Comparison of ENCODE assay signal across 8 mouse cellular contexts in genomic region chr9:123845120-123845519, GRCm38 (mm10). TPM values are rescaled to one million over a fixed set of nuclear protein-coding genes. Genes with fewer than 3 reads are reported as not detected.
A peak's percentile ranks its signal among the peaks of the same experiment; 100 is the strongest.
DNase-seq lines count a peak whose midpoint lies in the region; ATAC-seq and TF ChIP-seq lines count a peak whose summit lies in the region.

No protein-coding gene starts in this region.

- WGBS in liver, postnatal 0 days (ENCODE audit: insufficient replicate concordance): 40% methylated on average over 3 of the region's 3 CpGs
- 80% methylated on average over 3 of the region's 3 CpGs for WGBS in midbrain, embryonic 11.5 days
- WGBS in hindbrain, embryonic 13.5 days: 89% methylated on average over 3 of the region's 3 CpGs

- ATAC-seq in liver, postnatal 0 days: peak; percentile 74
- ATAC-seq in midbrain, embryonic 11.5 days (ENCODE audit: low FRiP score): no peak
- no peak for ATAC-seq in hindbrain, embryonic 13.5 days (ENCODE audit: low FRiP score)

- no peaks in the 10 kb centered on the region for H3K27me3 ChIP-seq in liver, postnatal 0 days (ENCODE audit: insufficient read depth, low read length)
- H3K27me3 ChIP-seq in midbrain, embryonic 11.5 days (ENCODE audit: control insufficient read depth, insufficient read depth, low read length): no peaks in the 10 kb centered on the region
- no peaks in the 10 kb centered on the region for H3K27me3 ChIP-seq in hindbrain, embryonic 13.5 days

- no peak overlapping the region for H3K4me2 ChIP-seq in liver, postnatal 0 days (ENCODE audit: low read depth, low read length)
- no peak overlapping the region for H3K4me2 ChIP-seq in midbrain, embryonic 11.5 days
- H3K4me2 ChIP-seq in hindbrain, embryonic 13.5 days: no peak overlapping the region

- no peak overlapping the region for H3K4me3 ChIP-seq in liver, postnatal 0 days (ENCODE audit: low read depth, low read length)
- no peak overlapping the region for H3K4me3 ChIP-seq in midbrain, embryonic 11.5 days (ENCODE audit: low read depth, low read length)
- no peak overlapping the region for H3K4me3 ChIP-seq in hindbrain, embryonic 13.5 days

- H3K27ac ChIP-seq in liver, postnatal 0 days (ENCODE audit: low read depth): peak overlapping the region; percentile 37; the same call in 1 of the 2 replicates
- H3K27ac ChIP-seq in midbrain, embryonic 11.5 days (ENCODE audit: low read depth, low read length): no peak overlapping the region
- H3K27ac ChIP-seq in hindbrain, embryonic 13.5 days: no peak overlapping the region

- H3K9me3 ChIP-seq in liver, postnatal 0 days (ENCODE audit: low read length): no peaks in the 10 kb centered on the region
- H3K9me3 ChIP-seq in midbrain, embryonic 11.5 days (ENCODE audit: control insufficient read depth, low read length): no peaks in the 10 kb centered on the region
- H3K9me3 ChIP-seq in hindbrain, embryonic 13.5 days: no peaks in the 10 kb centered on the region

- H3K36me3 ChIP-seq in liver, postnatal 0 days (replicated peaks; ENCODE audit: insufficient read depth, low read length): peaks cover 14% of the 10 kb centered on the region
- H3K36me3 ChIP-seq in midbrain, embryonic 11.5 days (ENCODE audit: control insufficient read depth, insufficient read depth, low read length): no peaks in the 10 kb centered on the region; the same call in 1 of the 2 replicates
- peaks cover 6% of the 10 kb centered on the region for H3K36me3 ChIP-seq in hindbrain, embryonic 13.5 days

- peak; percentile 77 for DNase-seq in gastrocnemius, adult 18-20 months (ENCODE audit: low spot score)
- no peak for DNase-seq in gastrocnemius, postnatal 4 days (ENCODE audit: low spot score in 2 of 2)
- peak; percentile 12 for DNase-seq in R1 (ENCODE audit: low read depth, low spot score)
- DNase-seq in heart, adult 18-20 months: peak; percentile 61 to 81
- peak; percentile 24 for DNase-seq in liver, postnatal 0 days
- no peak for DNase-seq in midbrain, embryonic 11.5 days (ENCODE audit: low spot score, missing footprints)
- DNase-seq in frontal cortex, postnatal 10 days (ENCODE audit: low spot score in 2 of 2): no peak

- H3K9ac ChIP-seq in liver, postnatal 0 days (replicated peaks): no peak overlapping the region
- no peak overlapping the region for H3K9ac ChIP-seq in midbrain, embryonic 11.5 days (ENCODE audit: low read length)
- H3K9ac ChIP-seq in hindbrain, embryonic 13.5 days: no peak overlapping the region

- H3K4me1 ChIP-seq in liver, postnatal 0 days (ENCODE audit: insufficient read depth): peaks cover 27% of the 10 kb centered on the region
- peaks cover 2% of the 10 kb centered on the region; the same call in 1 of the 2 replicates for H3K4me1 ChIP-seq in midbrain, embryonic 11.5 days (ENCODE audit: control insufficient read depth, insufficient read depth, low read length)
- 0 out of 2 replicates have a peak, but pooled peaks cover 6% of the 10 kb centered on the region for H3K4me1 ChIP-seq in hindbrain, embryonic 13.5 days (replicated peaks)

- peak; percentile 43 for TF ChIP-seq CTCF in liver, postnatal 0 days (IDR thresholded peaks at IDR 0.05; ENCODE audit: low read depth)

- TF ChIP-seq EP300 in liver, postnatal 0 days (IDR thresholded peaks at IDR 0.05; ENCODE audit: low read depth): no peak

RNA-seq across cellular contexts. Expression of gene Fyco1, which starts 6.6 kb away (rescaled TPM):
- 100 to 1,000 TPM; 179 to 183 TPM for total RNA-seq in gastrocnemius, adult 18-20 months (2021)
- total RNA-seq in gastrocnemius, postnatal 4 days (2021): 100 to 1,000 TPM; 130 to 141 TPM
- 100 to 1,000 TPM; 257 TPM for total RNA-seq in heart, adult 18-20 months (2021)
- polyA plus RNA-seq in liver, postnatal 0 days (2015; fragmentation: Nextera tagmentation; extraction: Ambion mirVana): 3.3 and 4.3 TPM in 2 replicates
- polyA plus RNA-seq in midbrain, embryonic 11.5 days (2014; fragmentation: Nextera tagmentation; extraction: Ambion mirVana): 6.7 and 7.8 TPM in 2 replicates
- 11.7 and 12.0 TPM in 2 replicates for polyA plus RNA-seq in hindbrain, embryonic 13.5 days (2015; fragmentation: Nextera tagmentation; extraction: Ambion mirVana)

RNA-seq across cellular contexts. Expression of gene Xcr1, which starts 16.7 kb away (rescaled TPM):
- not detected for total RNA-seq in gastrocnemius, adult 18-20 months (2021)
- not detected for total RNA-seq in gastrocnemius, postnatal 4 days (2021)
- under 1 TPM in 1 of 2 experiments, not detected in 1; 0.13 TPM for total RNA-seq in heart, adult 18-20 months (2021)
- 0.11 TPM in 2 replicates for polyA plus RNA-seq in liver, postnatal 0 days (2015; fragmentation: Nextera tagmentation; extraction: Ambion mirVana)
- not detected in 2 replicates for polyA plus RNA-seq in midbrain, embryonic 11.5 days (2014; fragmentation: Nextera tagmentation; extraction: Ambion mirVana)
- 0.08 and 0.17 TPM in 2 replicates for polyA plus RNA-seq in hindbrain, embryonic 13.5 days (2015; fragmentation: Nextera tagmentation; extraction: Ambion mirVana)

RNA-seq across cellular contexts. Expression of gene Cxcr6, which starts 38.8 kb away (rescaled TPM):
- under 1 TPM in 1 of 2 experiments, not detected in 1; 0.12 TPM for total RNA-seq in gastrocnemius, adult 18-20 months (2021)
- total RNA-seq in gastrocnemius, postnatal 4 days (2021): not detected
- total RNA-seq in heart, adult 18-20 months (2021): under 1 TPM; 0.17 to 0.39 TPM
- polyA plus RNA-seq in liver, postnatal 0 days (2015; fragmentation: Nextera tagmentation; extraction: Ambion mirVana): 0.49 and 0.56 TPM in 2 replicates
- 0.16 and 0.19 TPM in 2 replicates for polyA plus RNA-seq in midbrain, embryonic 11.5 days (2014; fragmentation: Nextera tagmentation; extraction: Ambion mirVana)
- 0.12 TPM in 1 of 2 replicates, not detected in the other for polyA plus RNA-seq in hindbrain, embryonic 13.5 days (2015; fragmentation: Nextera tagmentation; extraction: Ambion mirVana)

Comparison
In these comparisons a context has a peak if more than half of its experiments do, and no peak if none do; other contexts are left out.
1. DNase-seq: peak in gastrocnemius, adult 18-20 months (single experiment), R1 (single experiment), heart, adult 18-20 months (2 of 2) and liver, postnatal 0 days (single experiment); none in gastrocnemius, postnatal 4 days (0 of 2), midbrain, embryonic 11.5 days (single experiment) and frontal cortex, postnatal 10 days (0 of 2).